Mouse (Mus musculus) lung, postnatal 36 days (tissue): ENCODE results near the gene Syne3.

ENCODE experiments used
- DNase-seq: peaks from one replicate; pipeline ENCODE4 v3.0.0; 2022; ENCODE audit warnings: mixed read lengths

Syne3 gene

GRCm38 (mm10) chr12:105025271-105025946, 15.8 kb upstream of the Syne3 start:
- DNase-seq = peak; percentile 87

GRCm38 (mm10) chr12:105022776-105023175, 13.2 kb upstream of the Syne3 start:
- DNase-seq = no peak

- DNase-seq = no peak
Measured at GRCm38 (mm10) chr12:105022141-105022540, 12.5 kb upstream of the Syne3 start.

GRCm38 (mm10) chr12:105021441-105022069, 11.9 kb upstream of the Syne3 start:
- DNase-seq = no peak

GRCm38 (mm10) chr12:105019359-105020219, 10.0 kb upstream of the Syne3 start:
- DNase-seq = peak; percentile 71

GRCm38 (mm10) chr12:105016639-105017038, 7.0 kb upstream of the Syne3 start:
- DNase-seq = no peak

GRCm38 (mm10) chr12:105016199-105016598, 6.6 kb upstream of the Syne3 start:
- no peak for DNase-seq

GRCm38 (mm10) chr12:105013065-105013464, 3.5 kb upstream of the Syne3 start:
- peak; percentile 81 for DNase-seq

GRCm38 (mm10) chr12:105012314-105012713, 2.7 kb upstream of the Syne3 start:
- no peak for DNase-seq

GRCm38 (mm10) chr12:105011589-105011988, 2.0 kb upstream of the Syne3 start:
- DNase-seq = no peak

GRCm38 (mm10) chr12:105010213-105010790, 693 bp upstream of the Syne3 start:
- DNase-seq = no peak

GRCm38 (mm10) chr12:105008752-105009178, 844 bp downstream of the Syne3 start:
- DNase-seq = peak; percentile 72

GRCm38 (mm10) chr12:105008150-105008549, 1.5 kb downstream of the Syne3 start:
- DNase-seq = no peak

- peak; percentile 38 for DNase-seq
Measured at GRCm38 (mm10) chr12:105005715-105005972, 4.0 kb downstream of the Syne3 start.

GRCm38 (mm10) chr12:105004956-105005714, 4.5 kb downstream of the Syne3 start:
- no peak for DNase-seq

GRCm38 (mm10) chr12:105003715-105004114, 5.9 kb downstream of the Syne3 start:
- DNase-seq = no peak

- no peak for DNase-seq
Measured at GRCm38 (mm10) chr12:105003158-105003557, 6.5 kb downstream of the Syne3 start.

GRCm38 (mm10) chr12:105002340-105003132, 7.1 kb downstream of the Syne3 start:
- no peak for DNase-seq

- no peak for DNase-seq
Measured at GRCm38 (mm10) chr12:105001317-105001716, 8.3 kb downstream of the Syne3 start.

GRCm38 (mm10) chr12:105000487-105001283, 8.9 kb downstream of the Syne3 start:
- DNase-seq = peak; percentile 57

- DNase-seq = peak; percentile 38
Measured at GRCm38 (mm10) chr12:104999171-104999570, 10.4 kb downstream of the Syne3 start.
